Mouse (Mus musculus) monocyte, adult 59 days (primary cell): Measurements from ENCODE around the gene Rapgef3. TPM values are rescaled to one million over a fixed set of nuclear protein-coding genes. Genes with fewer than 3 reads are reported as not detected.

ENCODE experiments used
- total RNA-seq, 2 experiments: library from RNA; stranded (reverse); gene quantifications; one replicate each; pipeline ENCODE4 v1.2.4; 2023

The Rapgef3 gene
- 1 to 10 TPM; 2.4 to 3.3 TPM for total RNA-seq

DNA sequence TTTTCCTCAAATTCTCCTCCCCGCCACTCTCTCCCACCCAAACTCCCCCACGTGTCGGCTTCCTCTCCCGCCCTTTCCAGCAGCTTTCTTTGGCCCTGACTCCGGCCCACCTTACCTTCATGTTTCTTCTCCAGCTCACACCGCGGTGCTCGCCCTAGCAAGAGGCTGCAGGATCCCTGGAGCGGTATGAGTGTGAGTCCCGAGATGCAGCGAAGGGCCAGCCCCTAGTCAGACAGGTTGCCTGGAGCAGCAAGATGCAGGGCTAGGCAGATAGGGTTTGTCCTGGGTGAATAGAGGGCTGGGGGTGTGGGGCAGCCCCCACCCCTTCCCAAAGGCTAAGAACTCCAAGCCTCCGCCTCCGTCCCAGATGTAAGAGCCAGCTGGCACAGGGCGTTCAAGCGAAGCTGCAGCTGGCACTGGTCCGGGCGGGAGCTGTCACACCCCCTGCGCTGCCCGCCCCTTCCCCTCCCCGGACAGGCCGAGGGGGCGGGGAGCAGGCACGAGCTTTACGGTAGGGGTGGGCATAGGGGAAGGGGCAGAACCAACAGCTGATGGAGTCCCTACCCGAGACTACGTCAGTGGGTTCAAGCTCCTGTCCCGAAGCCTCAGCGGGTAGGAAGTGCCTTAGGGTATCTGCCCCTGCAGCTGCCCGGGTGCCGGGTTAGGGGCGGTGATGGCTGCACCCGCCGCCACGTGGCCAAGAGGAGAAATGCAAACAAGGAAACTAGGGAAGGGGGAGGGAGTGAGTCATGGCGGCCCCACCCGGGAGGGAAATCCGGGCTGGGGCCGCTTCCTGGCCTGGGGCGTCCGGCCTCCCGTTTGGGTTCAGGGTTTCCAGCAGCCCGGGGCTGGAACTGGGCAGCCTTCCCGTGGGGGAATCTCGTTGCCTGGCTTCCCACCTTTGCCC is at the start of gene Rapgef3:
Gene Rapgef3, minus strand, starts transcription at position 693 of the 907 bp plus-strand sequence.

DNA sequence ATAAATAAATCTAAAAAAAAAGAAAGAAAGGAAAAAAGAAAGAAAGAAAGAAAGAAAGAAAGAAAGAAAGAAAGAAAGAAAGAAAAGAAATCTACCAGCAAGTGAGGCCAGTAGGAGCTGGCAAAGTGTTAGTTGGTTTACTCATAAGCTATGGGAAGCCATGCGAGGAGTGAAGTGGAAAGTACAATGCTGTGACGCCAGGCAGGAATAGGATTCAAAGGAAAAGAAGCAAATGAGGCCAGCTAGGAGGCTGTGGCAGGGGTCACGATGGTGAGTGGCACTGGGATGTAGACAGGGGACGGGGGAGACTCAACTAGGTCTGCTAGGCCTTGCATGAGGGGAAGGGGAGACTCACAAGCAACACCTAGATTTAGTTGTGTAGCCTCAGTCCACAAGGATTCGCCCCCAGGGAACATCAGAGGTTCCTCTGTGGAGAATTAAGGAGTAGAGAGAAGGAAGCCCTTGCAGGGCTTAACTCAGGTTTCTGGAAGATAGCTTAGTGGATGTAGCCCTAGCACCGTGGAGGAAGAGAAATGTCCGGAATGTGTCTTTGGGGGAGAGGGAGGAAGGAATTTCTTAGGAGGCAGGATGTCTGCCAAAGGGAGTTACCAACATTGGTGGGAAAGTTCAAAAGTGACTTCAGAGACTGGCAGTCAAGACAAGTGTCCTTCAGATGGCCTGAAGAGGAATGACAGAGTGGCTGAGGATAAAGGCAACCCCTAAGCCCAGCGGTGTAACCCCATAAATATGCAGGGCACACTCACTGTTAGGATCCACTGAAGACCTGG is 10.7 kb upstream of the Rapgef3 start, which contains the start of gene Slc48a1:
Gene Slc48a1, plus strand, starts transcription at position 210 of the 788 bp plus-strand sequence.

DNA sequence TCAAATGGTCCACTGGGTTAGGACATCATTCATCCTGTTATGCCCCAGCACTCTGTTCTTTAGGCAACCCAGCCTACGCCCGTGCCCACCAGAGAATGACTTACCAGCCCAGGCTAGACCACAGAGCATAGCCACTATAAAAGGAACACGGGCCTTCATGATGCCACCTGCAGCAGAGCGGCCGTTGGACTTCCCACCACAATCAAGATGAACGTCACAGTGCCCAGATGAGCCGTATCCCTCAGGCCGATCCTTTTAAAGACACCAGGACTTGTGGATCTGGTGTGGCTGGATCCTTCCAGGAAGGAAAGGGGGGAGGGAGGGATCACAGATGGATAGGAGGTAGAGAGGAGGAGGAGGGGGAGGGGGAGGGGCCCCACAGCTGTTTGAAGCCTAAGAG is 36.7 kb downstream of the Rapgef3 start, which contains the start of gene Endou:
Gene Endou, minus strand, starts transcription at position 229 of the 400 bp plus-strand sequence.

DNA sequence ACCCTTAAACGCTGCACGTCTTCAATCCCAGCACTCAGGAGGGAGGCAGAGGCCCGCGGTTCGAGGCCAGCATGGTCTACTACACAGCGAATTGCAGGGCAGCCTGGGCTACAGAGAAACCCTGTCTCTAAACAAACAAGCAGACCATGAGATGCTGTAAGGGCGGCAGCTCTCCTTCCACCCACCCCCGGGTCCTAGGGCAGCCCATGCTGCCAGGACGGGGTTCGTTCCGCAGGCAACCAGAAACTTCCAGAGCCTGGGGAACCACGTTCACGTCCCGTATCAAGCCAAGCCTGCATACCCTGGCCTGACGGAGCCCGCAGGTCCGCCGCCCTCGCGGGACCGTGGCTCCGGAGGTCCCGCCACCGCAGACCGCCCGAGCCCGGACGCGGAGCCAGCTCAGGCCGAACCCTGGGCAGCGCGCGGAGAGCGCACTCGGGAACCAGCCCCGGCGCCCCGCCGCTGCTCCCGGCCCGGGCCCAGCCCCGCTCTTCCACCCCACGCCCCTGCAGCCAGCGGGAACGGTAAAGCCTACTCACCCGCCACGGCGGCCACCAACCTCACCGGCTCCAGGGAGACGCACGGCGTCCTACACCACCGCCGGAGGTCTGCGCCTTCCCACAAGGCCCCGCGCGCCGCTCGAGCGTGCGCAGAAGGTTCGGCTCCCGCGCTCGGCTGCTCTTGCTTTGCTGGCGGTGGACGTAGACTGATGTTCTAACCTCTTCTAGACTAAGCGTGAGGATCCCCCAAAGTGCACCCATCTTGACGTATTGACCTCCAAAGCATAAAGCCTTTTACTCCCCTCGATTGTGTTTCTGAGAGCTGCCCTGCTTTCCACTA is 62.3 kb downstream of the Rapgef3 start, which contains the start of gene Rpap3:
Gene Rpap3, minus strand, starts transcription at position 615 of the 840 bp plus-strand sequence.

Other genes starting within 250 kb of the Rapgef3 start
- gene Rpap3, start 62.1 kb downstream of the Rapgef3 start, total RNA-seq: 1 to 10 TPM; 6.6 to 6.7 TPM
- not detected for gene Endou, start 36.6 kb downstream of the Rapgef3 start, total RNA-seq
- gene Slc48a1, start 10.5 kb upstream of the Rapgef3 start, total RNA-seq: 100 to 1,000 TPM in 1 of 2 experiments, 10 to 100 TPM in 1; 76.3 to 103 TPM
- gene Hdac7, start 76.5 kb upstream of the Rapgef3 start, total RNA-seq: 10 to 100 TPM; 24.9 to 25.8 TPM
- gene Vdr, start 142.7 kb upstream of the Rapgef3 start, total RNA-seq: 1 to 10 TPM; 1.8 to 2.2 TPM
- 10 to 100 TPM; 23.1 to 27.8 TPM for gene Tmem106c, start 196.2 kb upstream of the Rapgef3 start, total RNA-seq
- under 1 TPM in 1 of 2 experiments, not detected in 1; 0.15 TPM for gene Col2a1, start 236.7 kb upstream of the Rapgef3 start, total RNA-seq